Mouse (Mus musculus): Measurements from ENCODE around the gene Plscr1. TPM values are rescaled to one million over a fixed set of nuclear protein-coding genes. Genes with fewer than 3 reads are reported as not detected.

The Plscr1 gene
- polyA plus RNA-seq (2014; fragmentation: Illumina TruSeq; extraction: RNeasy Lipid Tissue Mini Kit (QIAGEN cat#74804); ENCODE audit: low read depth, low replicate concordance) = 166 TPM

DNA sequence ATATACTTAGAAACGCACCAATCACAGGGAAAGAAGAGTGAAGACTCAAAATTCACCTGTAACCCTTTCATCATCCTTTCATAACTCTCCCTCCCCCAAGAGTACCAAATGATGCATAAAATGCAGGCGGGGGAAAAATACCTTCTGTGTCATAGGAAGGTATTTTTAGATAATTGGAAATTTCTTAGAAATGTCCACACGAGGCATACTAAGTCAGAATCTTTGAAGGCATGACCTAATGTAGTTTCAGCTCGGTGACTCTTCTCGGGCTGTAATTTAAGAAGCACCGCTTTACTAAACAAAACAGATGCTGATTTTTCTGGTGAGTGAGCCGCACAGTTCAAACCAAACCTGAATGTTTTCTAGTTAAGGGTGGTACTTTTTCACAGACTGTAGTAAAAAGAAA is at the start of gene Plscr1:
TSS of gene Plscr1 (plus strand) at position 304 of the 406 bp plus-strand sequence.

GRCm38 (mm10) chr9:92275486-92276207 is 26.1 kb downstream of the Plscr1 start, which contains the start of gene Plscr2:
Gene Plscr2 (plus strand): TSS chr9:92275602.

DNA sequence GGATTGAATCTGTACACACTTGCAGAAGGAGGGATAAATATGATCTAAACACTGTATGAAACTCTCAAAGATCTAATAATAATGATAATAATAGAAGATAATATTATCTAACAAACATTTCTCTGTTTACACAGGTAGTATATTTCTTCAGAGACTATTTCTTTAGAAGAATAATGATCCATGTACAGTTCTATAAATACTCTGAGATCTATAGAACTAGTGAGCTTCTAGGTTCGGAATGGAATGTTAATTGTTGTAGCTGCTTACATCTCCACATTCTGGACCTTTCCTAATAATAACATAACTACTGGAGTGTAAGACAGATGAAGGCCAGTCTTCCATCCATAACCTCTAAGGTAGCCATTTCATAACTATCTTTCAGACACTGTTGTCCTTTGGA is 59.5 kb downstream of the Plscr1 start, which contains the start of gene 1700057G04Rik:
TSS of gene 1700057G04Rik (plus strand) at position 301 of the 400 bp plus-strand sequence.

Other genes with a start within 250 kb of the Plscr1 start
- not detected for gene Plscr5, start 56.8 kb upstream of the Plscr1 start, polyA plus RNA-seq (2014; fragmentation: Illumina TruSeq; extraction: RNeasy Lipid Tissue Mini Kit (QIAGEN cat#74804); ENCODE audit: low read depth, low replicate concordance)
- 18.1 TPM for gene Plscr2, start 25.9 kb downstream of the Plscr1 start, polyA plus RNA-seq (2014; fragmentation: Illumina TruSeq; extraction: RNeasy Lipid Tissue Mini Kit (QIAGEN cat#74804); ENCODE audit: low read depth, low replicate concordance)
- gene 1700057G04Rik, start 59.6 kb downstream of the Plscr1 start, polyA plus RNA-seq (2014; fragmentation: Illumina TruSeq; extraction: RNeasy Lipid Tissue Mini Kit (QIAGEN cat#74804); ENCODE audit: low read depth, low replicate concordance) = not detected
- gene Plscr4, start 207.6 kb downstream of the Plscr1 start, polyA plus RNA-seq (2014; fragmentation: Illumina TruSeq; extraction: RNeasy Lipid Tissue Mini Kit (QIAGEN cat#74804); ENCODE audit: low read depth, low replicate concordance) = 39.4 TPM